Mouse (Mus musculus) intestine, postnatal 0 days (tissue): ENCODE data around the gene Lta. TPM values are rescaled to one million over a fixed set of nuclear protein-coding genes. Genes with fewer than 3 reads are reported as not detected.

Experiments
- ATAC-seq: fragments of 200-750 bp; cut with Nextera tagmentation; 2 replicates; pipeline ENCODE4 v1.8.0; 2017; ENCODE audit warnings: mild to moderate bottlenecking, moderate TSS enrichment, moderate library complexity
- H3K27ac ChIP-seq: fragments of 300-500 bp; sonication (generic); 2 replicates; pipeline ENCODE4 v1.5.1; 2014; ENCODE audit warnings: mild to moderate bottlenecking, low read depth, low read length, moderate library complexity
- H3K27me3 ChIP-seq: fragments of 300-500 bp; sonication (generic); replicated peaks from 2 replicates; pipeline ENCODE4 v1.6.1; 2014; ENCODE audit warnings: low read length, mixed read lengths; ENCODE audit not compliant: control insufficient read depth, insufficient read depth
- H3K36me3 ChIP-seq: fragments of 300-500 bp; sonication (generic); 2 replicates; pipeline ENCODE4 v1.6.1; 2014; ENCODE audit warnings: mild to moderate bottlenecking, moderate library complexity; ENCODE audit not compliant: control insufficient read depth, insufficient read depth
- H3K4me1 ChIP-seq: fragments of 300-500 bp; sonication (generic); replicated peaks from 2 replicates; pipeline ENCODE4 v1.6.1; 2014; ENCODE audit warnings: antibody characterized with exemption, low read length, mixed read lengths; ENCODE audit not compliant: control insufficient read depth, insufficient read depth
- H3K4me2 ChIP-seq: fragments of 300-500 bp; sonication (generic); replicated peaks from 2 replicates; pipeline ENCODE4 v1.6.1; 2014; ENCODE audit warnings: low read depth, mild to moderate bottlenecking, moderate library complexity
- H3K4me3 ChIP-seq: fragments of 300-500 bp; sonication (generic); 2 replicates; pipeline ENCODE4 v1.5.1; 2014; ENCODE audit warnings: low read depth, low read length
- H3K9ac ChIP-seq: fragments of 300-500 bp; sonication (generic); 2 replicates; pipeline ENCODE4 v1.6.1; 2014; ENCODE audit warnings: mild to moderate bottlenecking, low read depth, low read length
- H3K9me3 ChIP-seq: fragments of 300-500 bp; sonication (generic); 2 replicates; pipeline ENCODE4 v1.6.1; 2016; ENCODE audit warnings: mixed run types; ENCODE audit not compliant: control insufficient read depth
- CTCF ChIP-seq: sonication (generic); IDR thresholded peaks from 2 replicates; pipeline ENCODE4 v1.5.1; 2016; ENCODE audit warnings: low read depth, mild to moderate bottlenecking, control low read depth, antibody characterized with exemption, moderate library complexity
- WGBS: fragments of 180-500 bp; shearing (Covaris S2); extraction: QIAGEN DNeasy Blood & Tissue Kit; methylation state at CpG from one replicate; pipeline ENCODE4 v1.1.7; 2014; 5-methylcytosine and 5-hydroxymethylcytosine counted together
- polyA plus RNA-seq: library from polyadenylated mRNA; unstranded; fragments of >200 nt; fragmentation: Nextera tagmentation; extraction: Ambion mirVana; gene quantifications from 2 replicates; pipeline ENCODE4 v1.2.1, GENCODE M21; 2015

The Lta gene
- polyA plus RNA-seq, 1 experiment from 2014 or later: 0.10 TPM

DNA sequence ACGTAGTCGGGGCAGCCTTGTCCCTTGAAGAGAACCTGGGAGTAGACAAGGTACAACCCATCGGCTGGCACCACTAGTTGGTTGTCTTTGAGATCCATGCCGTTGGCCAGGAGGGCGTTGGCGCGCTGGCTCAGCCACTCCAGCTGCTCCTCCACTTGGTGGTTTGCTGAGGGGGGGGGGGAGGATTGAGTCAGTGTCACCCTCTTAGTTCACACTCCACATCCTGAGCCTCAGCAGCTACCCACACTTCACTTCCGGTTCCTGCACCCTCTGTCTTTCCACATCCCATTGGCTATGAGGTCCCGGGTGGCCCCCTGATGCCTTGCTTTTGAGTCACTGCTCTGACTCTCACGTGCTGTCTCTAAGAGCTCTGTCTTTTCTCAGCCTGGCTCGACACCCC, 4.8 kb downstream of the Lta start:
- Histone ChIP-seq H3K4me2 (no peak overlapping the region), H3K9ac (no peak overlapping the region), H3K36me3 (no peaks in the 10 kb centered on the region), H3K9me3 (no peaks in the 10 kb centered on the region), H3K27me3 (peaks cover 25% of the 10 kb centered on the region), H3K4me3 (no peak overlapping the region), H3K27ac (no peak overlapping the region), H3K4me1 (no peaks in the 10 kb centered on the region)
- no peak for TF ChIP-seq CTCF
- no peak for ATAC-seq
- 78% methylated on average over 11 of the region's 11 CpGs for WGBS

DNA sequence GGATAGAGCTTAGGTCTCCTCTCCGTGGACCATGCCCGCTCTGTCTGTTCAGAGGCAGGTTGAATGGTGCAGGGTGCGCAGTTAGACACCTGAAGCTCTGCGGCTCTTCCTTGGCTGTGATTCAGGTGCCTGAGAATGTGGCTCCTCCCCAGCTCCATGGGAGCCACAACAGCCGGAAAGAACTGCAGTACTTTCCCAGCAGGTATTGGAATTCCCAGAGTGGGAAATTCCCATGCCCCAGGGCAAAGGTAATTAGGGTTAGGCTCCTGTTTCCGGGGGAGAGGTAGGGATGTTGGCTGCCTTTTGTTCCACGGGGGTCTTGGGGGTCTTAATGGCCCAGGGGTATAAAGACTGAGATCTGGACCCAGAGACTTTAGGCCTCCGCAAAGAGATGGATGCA, 6.2 kb downstream of the Lta start:
- H3K36me3 ChIP-seq: no peaks in the 10 kb centered on the region
- H3K9ac ChIP-seq: no peak overlapping the region
- H3K4me3 ChIP-seq: no peak overlapping the region
- ATAC-seq: no peak
- no peak overlapping the region for H3K4me2 ChIP-seq
- peaks cover 25% of the 10 kb centered on the region for H3K27me3 ChIP-seq
- TF ChIP-seq CTCF: no peak
- no peaks in the 10 kb centered on the region for H3K4me1 ChIP-seq
- no peaks in the 10 kb centered on the region for H3K9me3 ChIP-seq
- no peak overlapping the region for H3K27ac ChIP-seq
- WGBS: 35% methylated on average over 8 of the region's 8 CpGs

- no peaks in the 10 kb centered on the region for H3K36me3 ChIP-seq
- H3K27ac ChIP-seq: no peak overlapping the region
- peaks cover 24% of the 10 kb centered on the region for H3K27me3 ChIP-seq
- no peak overlapping the region for H3K4me2 ChIP-seq
- H3K9me3 ChIP-seq: no peaks in the 10 kb centered on the region
- H3K4me3 ChIP-seq: no peak overlapping the region
- H3K9ac ChIP-seq: no peak overlapping the region
- no peaks in the 10 kb centered on the region for H3K4me1 ChIP-seq
- ATAC-seq: no peak
- no peak for TF ChIP-seq CTCF
- whole genome bisulfite sequencing: 63% methylated on average over 7 of the region's 7 CpGs
Measured at GRCm38 (mm10) chr17:35198029-35198428, 7.1 kb downstream of the Lta start.

DNA sequence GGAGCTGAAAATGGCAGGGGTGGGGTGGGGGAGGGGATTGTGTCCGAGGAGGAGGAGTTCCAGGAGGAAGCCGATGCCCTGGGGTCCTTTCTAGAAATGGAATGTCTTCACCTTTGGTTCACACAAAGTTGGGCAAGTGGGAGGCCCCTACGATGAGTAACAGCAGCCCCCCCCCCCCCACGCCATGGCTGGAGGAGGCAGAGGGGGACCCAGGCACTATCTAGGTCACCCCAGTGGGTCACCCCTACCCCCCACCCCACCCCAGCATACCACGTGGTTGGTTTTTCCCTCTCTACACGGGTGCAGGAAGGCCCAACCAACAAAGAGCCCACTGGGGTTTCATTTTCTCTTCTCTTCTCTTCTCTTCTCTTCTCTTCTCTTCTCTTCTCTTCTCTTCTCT, 8.0 kb downstream of the Lta start:
- Histone ChIP-seq H3K27ac (no peak overlapping the region), H3K4me3 (no peak overlapping the region), H3K4me2 (no peak overlapping the region), H3K9me3 (no peaks in the 10 kb centered on the region), H3K27me3 (peaks cover 20% of the 10 kb centered on the region), H3K4me1 (no peaks in the 10 kb centered on the region), H3K36me3 (no peaks in the 10 kb centered on the region), H3K9ac (no peak overlapping the region)
- no peak for ATAC-seq
- no peak for TF ChIP-seq CTCF
- WGBS: 56% methylated on average over 6 of the region's 6 CpGs

- no peak for TF ChIP-seq CTCF
- H3K27me3 ChIP-seq: peaks cover 16% of the 10 kb centered on the region
- H3K4me2 ChIP-seq: peak overlapping the region; percentile 95
- H3K4me3 ChIP-seq: peak overlapping the region; percentile 47
- no peaks in the 10 kb centered on the region for H3K9me3 ChIP-seq
- 34% methylated on average over 9 of the region's 9 CpGs for WGBS
- no peak overlapping the region for H3K9ac ChIP-seq
- H3K27ac ChIP-seq: no peak overlapping the region
- no peaks in the 10 kb centered on the region for H3K36me3 ChIP-seq
- ATAC-seq: no peak
- H3K4me1 ChIP-seq: no peaks in the 10 kb centered on the region
Measured at GRCm38 (mm10) chr17:35196321-35196641, 8.9 kb downstream of the Lta start.

DNA sequence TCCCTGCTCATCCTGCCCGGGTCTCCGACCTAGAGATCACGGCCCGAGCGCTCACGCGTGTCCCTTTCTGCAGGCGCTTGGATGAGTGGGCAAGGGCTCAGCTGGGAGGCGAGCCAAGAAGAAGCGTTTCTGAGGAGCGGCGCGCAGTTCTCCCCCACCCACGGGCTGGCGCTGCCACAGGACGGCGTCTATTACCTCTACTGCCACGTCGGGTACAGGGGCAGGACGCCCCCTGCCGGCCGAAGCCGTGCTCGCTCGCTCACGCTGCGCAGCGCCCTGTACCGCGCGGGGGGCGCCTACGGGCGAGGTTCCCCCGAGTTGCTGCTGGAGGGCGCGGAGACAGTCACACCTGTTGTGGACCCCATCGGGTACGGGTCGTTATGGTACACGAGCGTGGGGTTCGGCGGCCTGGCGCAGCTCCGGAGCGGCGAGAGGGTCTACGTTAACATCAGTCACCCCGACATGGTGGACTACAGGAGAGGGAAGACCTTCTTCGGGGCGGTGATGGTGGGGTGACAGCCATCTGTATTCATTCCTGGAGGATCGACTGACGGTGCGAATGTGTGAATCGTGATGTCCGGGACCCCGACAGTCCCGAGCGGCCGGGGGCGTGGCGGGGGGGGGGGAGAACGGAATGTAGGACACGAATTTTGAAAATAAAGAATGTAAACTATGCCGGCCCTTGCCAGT, 9.4 kb downstream of the Lta start:
- peak; percentile 97 for TF ChIP-seq CTCF
- Histone ChIP-seq H3K27ac (no peak overlapping the region), H3K4me3 (peak overlapping the region; percentile 47), H3K9me3 (no peaks in the 10 kb centered on the region), H3K36me3 (no peaks in the 10 kb centered on the region), H3K27me3 (peaks cover 11% of the 10 kb centered on the region), H3K9ac (no peak overlapping the region), H3K4me1 (no peaks in the 10 kb centered on the region), H3K4me2 (peak overlapping the region; percentile 95)
- ATAC-seq: peak; percentile 76
- WGBS: 1% methylated on average over 66 of the region's 66 CpGs
